Mouse (Mus musculus) heart, postnatal 10 days (tissue): ENCODE results near the gene Ercc6. TPM values are rescaled to one million over a fixed set of nuclear protein-coding genes. Genes with fewer than 3 reads are reported as not detected.

Experiments
- DNase-seq, 2 experiments: peaks; one replicate each; pipeline ENCODE4 v3.0.0; 2021
- intact Hi-C: fragments of 180-260 bp; cut with DNase I; formaldehyde crosslinking; loops from one replicate; pipeline ENCODE4 v1.15.1; 2025
- total RNA-seq, 2 experiments: library from RNA; stranded (reverse); gene quantifications; 2 replicates each; pipeline ENCODE4 v1.2.3; 2021

The Ercc6 gene
- total RNA-seq, 2 experiments from 2014 or later, result 7.0 to 7.3 TPM

GRCm38 (mm10) chr14:32554860-32555526 lies 41.7 kb downstream of the Ercc6 start:
- DNase-seq, result no peak
- intact Hi-C loops, result no loop called here

GRCm38 (mm10) chr14:32561428-32561827 lies 48.1 kb downstream of the Ercc6 start:
- intact Hi-C loops, result no loop called here
- no peak for DNase-seq

DNA sequence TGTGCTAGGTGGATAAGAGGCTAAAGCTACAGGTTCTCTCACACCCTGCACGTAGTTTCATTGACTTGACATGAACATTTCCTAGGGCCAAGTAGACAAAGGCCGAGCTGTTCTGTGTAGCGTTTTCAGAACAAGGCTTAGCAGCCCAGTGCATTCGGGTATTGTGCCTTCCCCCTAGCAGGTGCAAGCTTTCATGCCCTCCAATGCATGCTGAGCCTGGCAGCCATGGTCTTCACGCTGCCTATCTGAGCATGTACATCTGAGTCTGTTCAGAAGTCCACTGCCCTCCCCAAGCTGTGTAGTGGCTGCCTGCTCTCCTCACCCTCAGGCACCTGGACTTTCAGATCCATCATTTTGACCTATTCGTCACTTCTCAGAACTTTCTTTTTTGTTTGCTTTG lies 50.3 kb downstream of the Ercc6 start:
- intact Hi-C loops, result no loop called here

DNA sequence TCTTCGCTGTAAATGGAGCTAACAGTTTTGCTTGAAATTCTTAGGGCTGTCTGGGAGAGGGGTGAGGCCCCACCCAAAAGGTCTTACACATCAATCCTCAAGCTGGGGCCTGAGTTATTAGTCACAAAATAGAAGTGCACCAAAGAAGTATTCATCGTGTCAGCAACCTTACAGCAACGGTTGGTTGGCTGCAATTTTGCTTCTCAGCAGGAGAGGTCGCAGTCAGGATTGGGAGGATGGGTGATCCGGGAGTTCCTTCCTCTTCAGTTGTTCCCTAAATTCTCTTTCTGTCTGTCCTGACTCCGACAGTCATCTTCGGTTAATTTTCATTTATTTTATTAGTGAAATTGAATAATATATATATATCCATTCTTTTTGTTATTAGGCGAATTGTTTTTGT lies 59.2 kb downstream of the Ercc6 start:
- DNase-seq, result peak in 1 of 2 experiments; percentile 4
- intact Hi-C loops, result no loop called here

More for the DNA sequence above, 50.3 kb downstream of the Ercc6 start:
- no peak for DNase-seq

DNA sequence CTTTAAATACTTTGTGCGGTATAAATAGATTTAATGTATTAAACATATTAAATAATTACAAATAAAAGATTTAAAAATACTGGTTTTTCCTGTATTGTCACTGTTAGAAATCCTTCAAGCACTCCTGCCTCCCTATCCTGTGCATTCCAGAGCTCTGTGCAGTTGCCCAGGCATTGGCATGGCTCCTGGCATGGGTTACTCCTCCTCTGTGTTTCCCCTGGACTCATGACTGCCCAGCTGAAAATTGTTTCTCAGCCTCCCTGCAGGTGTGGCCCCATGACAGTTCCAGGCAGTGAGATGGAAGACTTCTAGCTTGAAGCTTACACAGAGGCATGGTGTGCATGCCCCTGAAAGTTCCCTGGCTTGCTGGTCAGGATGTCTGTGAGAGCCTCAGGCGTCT lies 65.1 kb downstream of the Ercc6 start:
- peak; percentile 42 to 57 for DNase-seq

GRCm38 (mm10) chr14:32583696-32584095 lies 70.4 kb downstream of the Ercc6 start:
- intact Hi-C loops, result no loop called here
- no peak for DNase-seq

More for the DNA sequence above, 65.1 kb downstream of the Ercc6 start:
- intact Hi-C loops, result no loop called here

DNA sequence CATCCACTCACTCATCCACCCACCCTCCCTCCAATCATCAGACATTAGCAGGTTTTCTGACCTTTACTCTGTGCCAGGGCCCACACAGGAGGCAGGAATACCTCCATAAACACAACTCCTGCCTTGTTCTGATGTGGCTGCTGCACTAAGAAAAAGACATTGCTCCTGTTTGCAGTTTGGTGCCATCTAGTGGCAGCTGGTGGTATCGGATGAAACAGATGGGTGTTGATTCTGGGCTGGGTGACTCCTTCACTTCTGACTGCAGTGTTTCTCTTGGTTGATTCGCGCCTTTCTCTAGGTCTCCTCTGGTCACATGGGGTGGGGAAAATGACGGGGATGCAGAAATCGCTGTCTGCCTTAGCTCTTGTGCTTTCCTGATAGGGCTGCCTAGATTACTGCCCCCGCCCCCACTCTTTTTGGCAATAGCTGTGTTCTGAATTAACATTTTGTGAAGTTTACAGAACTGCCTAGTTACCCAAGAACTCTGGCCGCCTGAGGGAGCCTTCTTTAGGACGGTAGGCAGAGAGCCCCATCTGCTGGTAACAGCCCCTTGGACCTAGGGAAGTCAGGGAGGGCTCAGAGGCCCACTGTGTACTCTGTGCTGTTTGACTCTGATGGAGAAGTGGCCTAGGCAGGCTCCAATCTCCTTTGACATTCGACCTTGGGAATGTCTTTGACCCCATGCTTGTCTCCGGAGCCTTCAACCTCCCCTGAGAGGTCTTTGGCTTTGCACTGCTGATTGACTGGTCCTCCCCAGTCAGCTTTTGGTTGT lies 73.9 kb downstream of the Ercc6 start:
- intact Hi-C loops, result loop anchor here (1.0 kb wide), 1 partner anchor 56 kb away; no protein-coding TSS in a partner anchor
- DNase-seq, result peak; percentile 74 to 84

- no peak for DNase-seq
- intact Hi-C loops, result no loop called here
These were observed 77.1 kb downstream of the Ercc6 start for GRCm38 (mm10) chr14:32590377-32590776.

GRCm38 (mm10) chr14:32597232-32598231 lies 84.2 kb downstream of the Ercc6 start:
- DNase-seq, result peak; percentile 78 to 85
- intact Hi-C loops, result no loop called here

GRCm38 (mm10) chr14:32598437-32599219 lies 85.3 kb downstream of the Ercc6 start:
- intact Hi-C loops, result no loop called here
- no peak for DNase-seq

GRCm38 (mm10) chr14:32599290-32600041 lies 86.1 kb downstream of the Ercc6 start, which contains the start of gene Prrxl1:
Prrxl1 (plus strand) TSS chr14:32599407.
- intact Hi-C loops, result loop anchor here (10.0 kb wide), 1 partner anchor 605 kb away; no protein-coding TSS in a partner anchor
- peak; percentile 10 to 11 for DNase-seq

DNA sequence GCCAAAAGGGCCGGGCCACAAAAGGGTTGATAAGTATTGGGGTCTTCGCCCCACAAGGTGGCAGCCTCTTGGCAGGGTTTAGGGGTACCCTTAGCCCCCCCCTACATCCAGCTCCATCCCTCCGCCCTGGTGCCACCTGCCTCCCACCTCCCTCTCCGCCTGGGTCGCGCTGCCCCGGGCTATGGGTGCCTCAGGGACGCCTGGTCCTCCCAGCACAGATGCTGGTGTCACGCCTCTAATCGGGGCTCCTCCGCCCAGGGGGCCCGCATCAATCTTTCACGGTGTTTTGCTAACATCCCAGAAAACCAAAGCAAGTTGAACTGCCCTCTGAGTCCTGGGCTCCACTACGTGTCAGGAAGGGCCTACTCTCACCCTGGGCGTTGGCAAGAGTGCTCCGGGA lies 86.8 kb downstream of the Ercc6 start:
- intact Hi-C loops, result loop anchor here (10.0 kb wide), 1 partner anchor 605 kb away; no protein-coding TSS in a partner anchor
- no peak for DNase-seq

- no peak for DNase-seq
- intact Hi-C loops, result loop anchor here (10.0 kb wide), 1 partner anchor 599 kb away; no protein-coding TSS in a partner anchor
These were observed 92.2 kb downstream of the Ercc6 start for GRCm38 (mm10) chr14:32605508-32605907.

GRCm38 (mm10) chr14:32606316-32606715 lies 93.0 kb downstream of the Ercc6 start:
- intact Hi-C loops, result loop anchor here (10.0 kb wide), 1 partner anchor 598 kb away; no protein-coding TSS in a partner anchor
- DNase-seq, result no peak

GRCm38 (mm10) chr14:32609392-32609791 lies 96.1 kb downstream of the Ercc6 start:
- DNase-seq, result peak; percentile 44 to 58
- intact Hi-C loops, result loop anchor here (2.0 to 10.0 kb wide), 2 partner anchors 423 to 595 kb away; no protein-coding TSS in a partner anchor

DNA sequence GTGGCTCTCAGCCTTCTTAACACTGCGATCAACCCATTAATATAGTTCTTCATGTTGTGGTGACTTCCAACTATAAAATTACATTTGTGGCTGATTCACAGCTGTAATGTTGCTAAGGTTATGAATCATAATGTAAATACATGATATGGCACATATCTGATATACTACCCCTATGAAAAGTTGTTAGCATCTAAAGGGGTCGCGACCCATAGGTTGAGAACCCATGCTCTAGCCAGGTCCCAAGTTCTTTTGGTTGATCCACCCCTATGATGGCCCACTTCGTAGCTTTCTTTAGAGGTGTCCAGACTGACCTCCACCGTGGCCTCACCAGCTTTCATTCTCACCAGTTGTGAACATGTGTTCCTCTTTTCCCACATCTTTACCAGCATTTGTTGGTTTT lies 103.9 kb downstream of the Ercc6 start:
- no peak for DNase-seq
- intact Hi-C loops, result no loop called here

DNA sequence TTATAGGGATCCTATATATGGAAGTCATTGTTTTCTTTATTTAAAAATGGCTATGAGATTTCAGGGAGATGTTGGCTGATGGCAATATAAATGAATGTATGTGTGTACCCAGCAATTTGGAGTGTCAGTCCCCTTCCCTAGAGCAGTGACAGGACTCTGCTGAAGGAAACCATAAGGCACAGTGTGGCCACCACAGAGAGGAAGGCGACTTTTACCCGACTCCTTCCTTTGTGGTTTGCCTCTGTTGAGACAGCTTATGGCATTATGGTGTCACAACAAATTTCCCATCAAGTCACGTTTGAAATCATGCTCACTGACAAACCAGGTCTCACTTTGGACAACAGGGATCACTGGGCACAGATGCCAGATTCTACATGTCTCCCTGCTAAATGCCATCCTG lies 110.9 kb downstream of the Ercc6 start:
- intact Hi-C loops, result loop anchor here (10.0 kb wide), 1 partner anchor 181 kb away; no protein-coding TSS in a partner anchor
- no peak for DNase-seq

DNA sequence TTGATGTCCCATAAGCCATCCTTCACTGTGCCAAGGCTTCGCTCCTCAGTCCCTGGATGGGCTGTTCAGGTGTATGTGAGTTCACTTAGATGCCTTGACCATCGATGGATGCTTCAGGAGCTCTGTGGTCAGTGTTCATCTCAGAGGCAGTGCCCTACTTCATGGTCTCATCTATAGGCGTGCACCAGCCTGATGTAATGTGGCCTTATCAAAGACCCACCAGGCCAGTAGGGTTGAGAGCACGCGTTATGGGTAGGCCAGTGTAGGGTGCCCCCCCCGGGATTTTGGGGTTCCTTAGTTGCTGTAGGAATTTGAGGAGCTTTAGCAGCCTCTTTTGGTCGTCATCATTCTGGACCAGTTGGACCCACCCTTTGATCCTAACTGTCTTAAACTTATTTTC lies 111.5 kb downstream of the Ercc6 start:
- no peak for DNase-seq
- intact Hi-C loops, result loop anchor here (5.0 to 10.0 kb wide), 2 partner anchors 97 to 180 kb away; no protein-coding TSS in a partner anchor
